ENCODE assay signal across 14 mouse cellular contexts in genomic region chrX:56697886-56698285, GRCm38 (mm10).
"Had no signal": no experiment of that assay in that cellular context is flagged by ENCODE, and none has a peak within 500 bp of the region (broad histone marks: within the 10 kb centered on the region; RNA-seq: fewer than 3 reads in every experiment).

No protein-coding gene starts in this region.

- H3K9me3 ChIP-seq: intestine, embryonic 15.5 days; limb, embryonic 10.5 days; liver, embryonic 15.5 days; midbrain, embryonic 13.5 days; neural tube, embryonic 13.5 days had no signal

- H3K36me3 ChIP-seq: intestine, embryonic 15.5 days; limb, embryonic 10.5 days; liver, embryonic 15.5 days; midbrain, embryonic 13.5 days; neural tube, embryonic 13.5 days had no signal

- DNase-seq: kidney, adult 18-20 months; kidney, postnatal 10 days; retina, postnatal 1 day; right cerebral cortex, postnatal 4 days; spleen, adult 18-20 months; thymus, adult 18-20 months; thymus, postnatal 14 days had no signal

- H3K4me1 ChIP-seq: intestine, embryonic 15.5 days; limb, embryonic 10.5 days; liver, embryonic 15.5 days; midbrain, embryonic 13.5 days; neural tube, embryonic 13.5 days had no signal

- H3K27me3 ChIP-seq: intestine, embryonic 15.5 days; liver, embryonic 15.5 days; midbrain, embryonic 13.5 days; neural tube, embryonic 13.5 days had no signal

- H3K4me2 ChIP-seq: intestine, embryonic 15.5 days; liver, embryonic 11.5 days; liver, embryonic 15.5 days; midbrain, embryonic 13.5 days; neural tube, embryonic 13.5 days had no signal

- H3K27ac ChIP-seq: intestine, embryonic 15.5 days; layer of hippocampus, adult 2 months; limb, embryonic 10.5 days; liver, embryonic 15.5 days; midbrain, embryonic 13.5 days; neural tube, embryonic 13.5 days had no signal

- H3K4me3 ChIP-seq: intestine, embryonic 15.5 days; layer of hippocampus, adult 2 months; limb, embryonic 10.5 days; liver, embryonic 15.5 days; midbrain, embryonic 13.5 days; neural tube, embryonic 13.5 days had no signal

- H3K9ac ChIP-seq: intestine, embryonic 15.5 days; liver, embryonic 15.5 days; midbrain, embryonic 13.5 days; neural tube, embryonic 13.5 days had no signal

- ATAC-seq: intestine, embryonic 15.5 days; midbrain, embryonic 13.5 days had no signal
